Mouse (Mus musculus): ENCODE data around the gene Itpr2.

The Itpr2 gene

DNA sequence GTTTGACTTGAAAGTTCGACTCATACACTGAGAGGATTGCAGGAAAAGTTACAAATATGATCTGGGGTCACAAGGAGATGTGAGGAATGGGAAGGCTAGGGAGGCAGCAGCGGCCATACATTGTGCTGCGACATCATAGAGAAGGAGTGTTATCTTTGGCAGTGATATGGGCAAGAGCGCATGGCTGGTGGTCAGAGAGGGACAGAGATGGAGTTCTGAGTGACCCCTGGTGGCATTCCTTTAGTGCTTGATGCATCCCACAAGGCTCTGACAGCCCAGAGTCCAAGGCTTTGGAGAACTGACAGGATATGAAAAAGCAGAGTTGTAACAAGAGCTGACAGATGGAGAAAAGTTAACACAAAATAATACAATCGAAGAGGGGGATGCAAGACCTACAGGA is 334.8 kb downstream of the Itpr2 start:
- no peak for DNase-seq (ENCODE audit: low spot score in 2 of 2)

DNA sequence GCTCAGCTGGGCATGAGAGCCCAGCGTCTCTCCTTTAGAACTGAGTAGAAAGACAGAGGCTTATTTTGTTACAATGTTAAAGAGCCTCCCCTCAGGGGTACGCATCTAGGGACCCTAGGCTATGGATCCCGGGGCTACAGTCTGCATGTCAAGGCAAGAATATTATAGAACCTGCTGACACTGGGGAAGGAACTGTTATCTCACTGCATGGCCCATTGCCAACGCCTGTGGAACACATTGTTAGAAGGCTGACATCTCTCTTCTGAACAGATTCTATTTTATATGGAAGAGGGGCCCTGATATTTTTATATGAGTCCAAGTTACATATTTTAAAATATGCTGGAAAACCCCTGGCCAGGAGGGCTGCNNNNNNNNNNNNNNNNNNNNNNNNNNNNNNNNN is 342.4 kb downstream of the Itpr2 start:
- no peak for DNase-seq (ENCODE audit: low spot score in 2 of 2)

DNA sequence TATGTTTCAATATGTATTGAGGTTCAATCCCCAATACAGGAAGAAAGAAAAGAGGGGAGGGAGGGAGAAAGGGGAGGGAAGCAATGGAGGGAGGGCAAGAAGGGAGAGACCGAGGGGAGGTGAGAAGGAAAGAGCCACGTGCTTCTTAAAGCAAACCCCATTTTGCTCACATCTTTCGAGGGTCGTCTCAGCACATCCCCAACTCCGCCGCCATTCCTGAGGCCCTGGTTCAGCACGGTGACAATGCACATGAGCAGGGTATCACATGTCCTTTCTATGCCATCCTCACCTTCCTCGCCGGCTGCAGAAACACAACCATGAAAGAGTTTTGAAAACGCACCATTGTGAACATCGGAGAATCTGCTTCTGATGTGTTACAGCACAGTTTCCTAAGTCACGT is 343.3 kb downstream of the Itpr2 start:
- DNase-seq (ENCODE audit: low spot score in 2 of 2) = no peak

DNA sequence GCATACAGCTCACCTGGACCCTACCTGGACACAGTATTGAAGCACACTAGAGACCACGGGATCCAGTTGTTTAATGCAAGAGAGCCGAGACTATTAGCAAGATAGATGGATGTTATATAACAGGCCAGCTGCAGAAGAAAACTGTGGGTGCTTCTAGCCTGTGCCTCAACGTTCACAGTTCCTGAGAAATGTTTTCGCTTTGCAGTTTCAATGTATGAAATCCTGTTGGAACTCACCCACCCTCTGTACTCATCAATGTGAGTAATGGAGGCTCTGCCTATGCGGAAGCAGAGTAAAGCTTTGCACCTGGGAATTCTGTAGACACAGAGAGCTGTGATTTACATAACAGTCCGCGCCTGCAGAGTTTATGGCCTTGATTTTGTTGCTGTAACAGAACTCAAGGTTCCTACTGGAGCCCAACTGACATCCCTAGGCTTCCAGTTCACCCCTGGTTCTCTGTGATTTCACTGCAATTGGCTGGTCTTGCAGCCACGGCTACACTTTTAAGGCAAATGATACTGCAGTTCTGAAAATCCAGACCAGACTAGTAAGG is 344.0 kb downstream of the Itpr2 start:
- DNase-seq (ENCODE audit: low spot score in 2 of 2) = no peak

DNA sequence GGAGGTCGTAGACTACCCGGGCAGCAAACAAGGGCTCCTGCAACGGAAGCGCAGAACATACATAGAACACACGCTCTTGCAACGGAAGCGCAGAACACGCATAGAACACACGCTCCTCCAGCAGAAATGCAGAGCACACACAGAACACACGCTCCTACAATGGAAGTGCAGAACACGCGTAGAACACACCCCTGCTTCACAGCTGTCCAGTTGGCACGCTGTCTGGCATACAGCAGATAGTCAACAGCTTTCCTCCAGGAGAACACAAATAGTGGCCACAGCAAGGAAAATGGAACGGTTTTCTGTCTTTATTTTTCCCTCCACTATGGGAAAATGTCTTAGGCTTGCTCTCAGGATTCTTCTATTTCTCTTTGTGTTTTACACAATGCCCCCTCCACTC is 344.9 kb downstream of the Itpr2 start:
- no peak for DNase-seq (ENCODE audit: low spot score in 2 of 2)

DNA sequence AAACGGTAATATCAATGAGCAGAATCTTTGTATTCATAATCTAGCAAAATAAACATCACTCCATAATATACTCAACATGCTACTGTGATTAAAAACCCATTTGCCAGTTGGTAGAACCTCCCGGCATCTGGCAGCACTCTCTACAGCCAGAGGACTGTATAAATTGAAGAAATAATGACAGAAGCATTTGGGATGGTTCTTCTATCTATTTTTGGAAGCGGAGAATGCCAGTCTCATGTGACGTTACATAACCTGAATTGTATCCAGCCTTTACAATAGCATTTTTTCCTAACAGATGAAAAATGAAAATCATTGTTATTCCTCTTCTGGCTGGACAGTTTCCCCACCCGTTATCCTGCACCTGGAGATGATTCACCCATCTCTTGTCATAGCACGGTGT is 345.5 kb downstream of the Itpr2 start:
- no peak for DNase-seq (ENCODE audit: low spot score in 2 of 2)

DNA sequence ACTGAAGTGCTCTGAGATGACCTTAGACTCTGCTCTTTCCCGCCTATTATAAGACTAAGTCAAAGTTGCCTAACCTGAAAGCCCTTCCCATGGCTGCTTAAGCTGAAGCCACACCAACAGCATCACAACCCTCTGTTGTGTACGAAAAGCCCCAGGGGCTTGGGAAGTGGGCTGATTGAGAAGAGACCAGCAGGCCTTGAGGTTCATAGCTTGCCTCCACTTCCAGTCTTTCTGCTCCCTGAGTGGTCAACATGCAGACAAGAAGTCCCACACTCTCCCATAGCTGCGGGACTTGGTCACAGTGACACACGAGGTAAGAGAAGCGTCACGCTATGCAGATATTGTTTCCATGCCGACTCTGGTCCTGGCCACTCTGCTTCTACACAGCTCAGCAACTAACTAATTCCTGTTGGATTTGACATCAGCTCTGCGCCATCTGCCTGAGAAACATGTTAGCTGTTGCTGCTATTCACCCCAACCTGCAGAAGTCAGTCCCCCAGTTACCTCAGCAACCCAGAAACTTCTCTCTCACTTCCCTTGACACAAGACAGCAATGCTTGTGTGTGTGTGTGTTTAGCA is 346.8 kb downstream of the Itpr2 start:
- DNase-seq (ENCODE audit: low spot score in 2 of 2) = no peak

DNA sequence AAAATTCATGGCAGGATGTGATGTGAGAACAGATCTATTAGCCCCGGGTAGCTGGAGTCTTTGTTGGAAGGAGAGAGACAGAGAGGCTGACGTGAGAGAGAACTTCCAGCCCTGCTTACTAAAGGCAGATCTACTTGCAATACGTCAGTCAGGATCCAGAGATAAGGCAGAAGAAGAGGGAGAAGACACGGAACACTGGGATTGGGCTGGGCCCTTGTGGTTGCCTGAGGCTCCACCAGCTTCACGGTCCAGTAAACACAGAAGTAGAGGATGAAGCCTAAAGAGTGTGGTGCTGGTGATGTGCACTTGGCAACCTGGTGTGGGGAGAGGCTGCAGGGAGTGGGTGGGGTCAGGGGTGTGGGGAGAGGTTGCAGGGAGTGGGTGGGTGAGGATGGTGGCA is 349.2 kb downstream of the Itpr2 start:
- DNase-seq (ENCODE audit: low spot score in 2 of 2) = no peak

DNA sequence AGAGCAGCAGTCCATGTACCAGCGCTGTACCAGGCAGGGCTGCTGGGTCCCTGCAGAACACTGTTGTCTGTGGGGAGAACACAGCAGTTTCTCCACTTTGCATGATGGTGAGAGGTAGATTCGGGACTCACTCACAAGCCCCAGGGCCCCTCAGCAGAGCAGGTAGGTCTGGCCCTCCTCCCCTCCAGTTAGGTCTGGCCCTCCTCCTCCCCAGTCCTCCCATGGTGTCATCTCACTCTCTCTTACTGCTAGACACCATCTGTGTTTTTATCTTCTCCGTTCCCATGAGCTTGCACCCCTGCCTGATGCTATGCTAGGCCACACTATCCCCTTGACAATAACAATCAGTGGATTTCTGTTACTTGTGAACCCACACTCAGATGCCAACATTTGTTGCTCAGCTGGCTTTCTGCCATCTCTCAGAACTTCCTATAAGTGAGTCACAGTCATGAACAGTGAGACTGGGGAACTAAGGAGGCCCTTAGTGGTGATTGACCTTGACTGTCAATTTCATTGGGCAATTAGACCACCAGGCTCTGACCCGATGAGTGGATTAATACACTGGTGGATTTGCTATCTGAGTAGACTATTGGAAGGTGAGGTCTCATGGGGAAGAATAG is 360.9 kb downstream of the Itpr2 start:
- DNase-seq (ENCODE audit: low spot score in 2 of 2) = no peak

DNA sequence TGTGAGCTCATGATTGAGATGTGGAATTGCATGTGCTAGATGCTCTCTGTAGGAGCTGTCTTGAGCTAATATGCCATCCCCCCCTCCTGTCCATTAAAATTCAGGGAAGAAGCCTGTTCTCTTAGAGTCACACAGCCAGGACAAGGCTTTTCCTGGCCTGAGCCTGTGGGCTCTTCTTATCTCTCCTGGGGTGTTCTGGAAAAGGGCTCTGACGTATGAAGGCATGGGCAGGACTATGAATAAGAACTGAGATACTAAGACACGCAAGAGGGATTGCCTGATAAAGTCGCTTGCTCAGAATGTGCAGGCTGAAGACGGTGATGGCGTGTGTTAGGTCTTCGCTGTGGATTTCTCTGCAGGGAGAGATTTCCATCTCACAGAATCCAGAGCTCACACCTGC is 361.9 kb downstream of the Itpr2 start:
- no peak for DNase-seq (ENCODE audit: low spot score in 2 of 2)

DNA sequence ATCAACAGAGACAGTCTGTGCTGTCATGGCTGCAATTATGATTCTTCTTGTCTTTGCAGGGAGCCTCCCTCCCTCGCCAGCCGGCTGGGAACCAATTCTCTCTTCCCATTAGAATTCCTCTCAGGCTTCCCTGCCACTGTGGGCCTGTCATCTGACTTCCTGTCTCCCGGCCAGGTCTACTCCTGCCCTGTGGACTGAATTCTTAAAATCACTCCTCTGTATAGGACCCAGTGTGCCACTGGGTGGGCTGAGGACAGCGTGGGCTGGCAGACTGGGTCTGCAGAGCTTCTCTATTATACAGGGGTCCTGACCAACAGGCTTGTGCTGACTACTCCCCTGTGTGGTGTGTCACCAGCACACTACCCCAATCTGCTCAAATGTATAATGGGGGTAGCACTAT is 365.4 kb downstream of the Itpr2 start:
- DNase-seq (ENCODE audit: low spot score in 2 of 2) = no peak

DNA sequence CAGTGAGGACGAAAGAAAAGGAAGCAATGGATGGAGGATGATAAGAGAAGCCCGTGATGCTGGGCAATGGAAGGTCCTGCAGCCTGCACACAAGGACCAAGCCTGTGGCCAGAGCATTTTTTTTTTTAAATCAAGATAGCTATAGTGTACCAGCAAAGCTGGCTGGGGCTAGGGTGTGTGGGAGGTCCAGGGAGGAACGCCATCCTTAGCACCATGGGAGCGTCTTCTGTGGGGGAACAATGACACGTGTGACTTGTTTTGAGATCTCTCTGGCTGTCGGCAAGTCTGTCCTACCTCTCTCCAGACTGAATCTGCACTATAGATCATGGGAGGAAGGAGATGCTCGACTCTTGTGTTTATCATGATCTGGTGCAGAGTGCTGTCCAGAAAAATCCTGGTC is 365.8 kb downstream of the Itpr2 start:
- no peak for DNase-seq (ENCODE audit: low spot score in 2 of 2)

DNA sequence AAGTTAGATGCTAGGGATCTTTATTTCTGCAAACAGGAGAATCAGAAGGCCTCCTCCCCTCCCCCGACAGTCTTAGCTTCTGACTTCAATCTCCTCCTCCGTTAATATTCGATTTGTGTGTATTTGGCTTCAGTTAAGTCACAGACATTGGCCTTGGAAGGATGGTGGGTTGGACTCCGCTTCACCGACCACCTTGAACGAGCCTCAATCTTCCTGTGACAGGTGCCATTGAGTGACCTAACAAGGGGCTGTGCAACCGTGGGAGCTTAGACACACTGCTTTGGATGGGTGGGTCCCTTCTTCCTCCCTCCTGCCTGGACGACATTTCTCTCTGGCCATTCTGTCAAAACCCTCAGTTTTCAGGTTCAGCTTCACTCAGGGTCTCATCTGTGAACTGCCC is 366.7 kb downstream of the Itpr2 start:
- DNase-seq (ENCODE audit: low spot score in 2 of 2) = no peak

DNA sequence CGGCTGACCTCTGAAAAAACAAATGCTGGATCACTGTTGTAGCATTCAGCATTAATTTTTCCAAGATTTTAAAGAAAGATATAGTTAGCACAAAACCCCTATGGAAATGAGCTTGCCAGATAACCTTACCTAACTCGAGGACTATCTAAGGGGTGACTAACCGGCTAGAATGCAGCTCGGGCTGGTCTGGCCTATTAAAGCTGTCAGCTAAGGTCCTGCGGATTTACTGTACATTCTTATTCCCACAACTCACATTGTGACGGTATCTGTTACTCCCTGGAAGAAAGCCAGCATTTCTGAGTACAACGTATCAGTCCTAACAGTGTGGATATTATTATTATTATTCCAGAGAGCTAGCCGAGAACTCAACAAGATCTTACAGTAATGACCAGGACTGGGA is 368.1 kb downstream of the Itpr2 start:
- no peak for DNase-seq (ENCODE audit: low spot score in 2 of 2)

DNA sequence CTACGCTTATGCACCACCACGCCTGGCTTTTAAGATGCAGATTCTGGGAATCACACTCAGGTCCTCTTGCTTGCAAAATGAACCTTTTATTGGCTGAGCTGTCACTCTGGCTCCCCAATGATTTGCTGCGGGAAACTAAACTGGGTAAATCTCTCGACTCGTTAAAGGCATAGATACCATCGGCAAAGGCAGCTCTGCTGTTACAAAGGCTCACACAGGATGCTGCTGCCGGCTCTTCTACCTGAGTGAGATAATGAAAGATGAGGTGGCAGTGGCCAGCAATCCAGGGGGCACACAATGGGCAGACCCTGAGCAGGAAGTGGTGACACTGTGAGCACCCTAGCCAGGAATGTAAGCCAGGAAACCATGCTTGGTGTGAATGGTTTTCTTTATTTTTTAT is 373.0 kb downstream of the Itpr2 start:
- DNase-seq (ENCODE audit: low spot score in 2 of 2) = no peak

DNA sequence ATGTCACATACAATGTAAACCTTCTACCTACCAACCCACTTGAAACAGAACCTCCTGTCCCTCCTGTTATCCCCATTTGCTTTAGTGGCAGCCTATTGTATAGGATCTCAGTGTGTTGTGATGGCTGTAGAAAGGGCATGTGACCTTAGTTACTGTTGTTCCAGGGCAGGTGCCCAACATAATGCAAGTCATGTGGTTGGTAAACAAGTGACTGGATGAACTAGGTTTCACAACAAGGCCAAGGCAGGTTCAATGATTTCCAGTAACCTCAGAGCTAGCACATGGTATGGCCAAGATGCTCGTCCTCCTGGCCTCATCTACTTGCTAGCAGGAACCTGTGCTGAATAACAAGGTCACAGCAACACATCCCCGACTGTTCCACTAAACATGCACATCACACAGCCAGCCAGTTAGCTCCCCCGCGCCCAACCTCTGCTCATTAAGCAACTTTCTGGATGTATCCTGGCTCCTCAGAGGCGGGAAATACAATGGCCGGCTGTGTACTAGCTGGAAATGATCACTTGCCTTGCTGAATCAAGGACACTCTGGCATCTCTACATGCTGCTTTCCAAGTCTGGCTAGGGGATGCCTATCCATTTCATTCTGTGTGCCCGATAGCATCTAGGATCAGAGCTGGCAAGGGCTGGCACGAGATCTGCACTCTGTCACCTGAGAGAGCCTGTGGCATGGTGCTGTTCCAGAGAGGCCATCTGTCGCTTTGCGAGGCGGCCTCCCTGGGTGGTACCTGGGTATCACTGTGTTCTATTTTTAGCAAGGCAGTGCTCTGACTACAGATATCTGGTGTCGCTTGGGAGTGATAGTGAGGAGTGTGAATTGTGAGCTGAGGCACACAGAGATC is 375.0 kb downstream of the Itpr2 start:
- no peak for DNase-seq (ENCODE audit: low spot score in 2 of 2)

DNA sequence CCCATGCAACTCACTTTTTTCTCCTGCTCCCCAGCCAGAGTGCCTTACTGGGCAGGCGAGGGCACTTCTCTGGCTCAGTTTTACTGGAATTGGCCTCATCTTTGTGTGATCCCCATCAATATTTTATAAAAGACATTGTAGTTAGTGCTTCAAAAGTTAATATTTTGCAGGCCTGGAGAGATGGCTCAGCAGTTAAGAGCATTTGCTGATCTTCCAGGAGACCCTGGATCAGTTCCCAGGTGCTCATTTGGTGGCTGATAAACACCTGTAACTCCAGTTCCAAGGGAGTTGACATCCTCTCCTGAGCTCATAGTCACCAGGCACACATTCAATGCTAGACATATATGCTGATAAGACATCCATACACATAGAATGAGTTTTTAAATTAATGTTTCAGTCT is 376.4 kb downstream of the Itpr2 start:
- no peak for DNase-seq (ENCODE audit: low spot score in 2 of 2)

DNA sequence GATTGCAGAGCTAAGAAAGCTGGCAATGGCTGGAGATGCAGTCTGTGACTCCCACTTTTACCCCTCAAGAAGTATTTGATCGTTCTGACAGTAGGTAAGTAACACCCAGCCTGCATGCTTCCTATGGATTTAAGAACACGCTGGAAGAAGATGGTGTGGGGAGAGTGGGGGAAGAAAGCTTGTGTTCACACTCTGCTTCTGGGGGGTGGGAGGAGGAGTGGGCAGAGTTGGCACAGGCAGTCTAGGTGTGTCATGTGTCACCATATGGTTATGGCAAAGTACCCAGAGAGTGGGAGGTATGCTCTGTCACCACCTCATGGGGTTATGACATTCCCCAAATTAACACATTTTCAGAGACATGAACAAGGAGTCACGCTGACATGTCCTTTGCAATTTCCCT is 377.5 kb downstream of the Itpr2 start:
- no peak for DNase-seq (ENCODE audit: low spot score in 2 of 2)

DNA sequence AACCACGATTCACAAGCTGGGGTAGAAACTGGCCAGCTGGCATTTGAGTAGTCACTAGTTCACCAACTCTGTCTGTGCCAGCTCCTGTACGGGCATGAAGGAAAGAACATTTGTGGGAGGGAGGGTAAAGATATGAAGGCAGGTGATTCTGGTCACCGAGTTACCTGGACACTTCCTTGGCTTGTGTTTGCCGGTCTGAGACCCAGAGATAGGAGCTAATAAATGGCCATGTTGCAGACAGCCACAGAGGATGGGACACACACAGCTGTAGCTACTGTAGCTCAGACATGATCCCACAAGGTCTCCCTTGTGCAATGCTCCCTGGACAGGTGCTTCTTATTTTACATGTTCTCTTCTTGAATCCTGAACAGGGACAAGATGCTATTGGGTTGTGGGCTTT is 378.4 kb downstream of the Itpr2 start:
- no peak for DNase-seq (ENCODE audit: low spot score in 2 of 2)

DNA sequence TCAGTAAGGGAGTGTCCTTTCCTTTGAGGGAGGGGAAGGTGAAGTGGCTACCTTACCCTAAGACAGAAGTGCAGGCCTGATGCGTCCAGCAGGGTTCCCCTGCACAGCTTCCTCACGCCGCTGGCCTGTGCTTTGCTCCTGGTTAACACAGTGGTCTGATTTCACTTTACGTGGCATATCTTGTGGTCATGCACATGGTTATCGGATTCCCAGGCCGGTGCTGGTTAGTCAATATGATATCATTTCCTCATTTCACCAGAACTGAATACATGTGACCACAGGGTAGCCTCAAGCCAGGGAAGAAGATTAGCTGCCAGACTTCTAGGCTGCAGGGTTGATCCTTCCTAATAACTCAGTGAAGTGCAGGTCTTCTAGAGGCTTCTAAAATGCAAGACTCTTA is 381.9 kb downstream of the Itpr2 start:
- no peak for DNase-seq (ENCODE audit: low spot score in 2 of 2)

DNA sequence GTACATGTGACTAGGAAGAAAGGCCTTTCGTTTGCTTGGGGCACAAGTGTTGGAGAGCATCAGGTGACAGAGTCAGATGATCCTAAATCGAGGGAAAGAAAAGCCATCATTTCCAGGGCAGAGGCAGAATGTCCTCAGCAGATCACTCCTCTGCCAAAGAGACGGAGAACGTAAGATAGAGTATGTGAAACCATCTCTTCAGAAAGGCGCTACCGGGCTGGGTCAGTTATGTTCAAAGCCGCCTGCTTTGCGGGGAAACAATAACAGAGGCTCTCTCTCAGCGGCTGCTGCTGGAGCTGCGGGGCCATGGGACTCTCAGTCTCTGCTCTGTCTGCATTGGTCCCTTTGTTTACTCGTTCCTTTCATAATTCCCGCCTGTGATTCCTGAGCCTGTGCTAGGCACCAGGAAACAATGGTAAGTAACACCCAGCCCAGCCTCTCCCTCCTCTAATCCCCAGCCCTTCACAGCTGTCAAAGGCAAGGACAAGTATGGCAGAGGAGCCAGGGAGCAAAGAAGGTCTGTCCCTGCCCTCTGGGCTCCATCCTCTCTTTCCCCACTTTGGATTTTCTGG is 387.2 kb downstream of the Itpr2 start:
- DNase-seq (ENCODE audit: low spot score in 2 of 2) = no peak

DNA sequence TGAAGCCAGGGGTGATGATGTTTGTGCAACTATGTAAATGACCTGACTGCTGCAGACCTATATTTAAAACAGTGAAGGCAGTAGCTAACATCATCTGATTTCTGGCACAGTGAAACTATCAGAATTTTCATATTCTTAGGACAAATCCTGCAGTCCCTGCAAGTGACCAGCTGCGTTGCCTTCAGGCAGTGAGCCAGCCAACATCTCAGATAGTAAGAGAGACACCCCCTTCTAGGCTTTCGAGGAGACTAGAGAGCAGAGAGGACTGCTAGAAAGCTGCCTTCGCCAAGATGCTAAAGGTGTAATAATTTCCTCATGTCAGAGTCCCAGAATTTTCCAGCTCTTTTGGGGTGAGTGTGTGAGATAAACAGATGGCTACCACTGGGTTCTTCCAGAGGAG is 388.0 kb downstream of the Itpr2 start:
- no peak for DNase-seq (ENCODE audit: low spot score in 2 of 2)

DNA sequence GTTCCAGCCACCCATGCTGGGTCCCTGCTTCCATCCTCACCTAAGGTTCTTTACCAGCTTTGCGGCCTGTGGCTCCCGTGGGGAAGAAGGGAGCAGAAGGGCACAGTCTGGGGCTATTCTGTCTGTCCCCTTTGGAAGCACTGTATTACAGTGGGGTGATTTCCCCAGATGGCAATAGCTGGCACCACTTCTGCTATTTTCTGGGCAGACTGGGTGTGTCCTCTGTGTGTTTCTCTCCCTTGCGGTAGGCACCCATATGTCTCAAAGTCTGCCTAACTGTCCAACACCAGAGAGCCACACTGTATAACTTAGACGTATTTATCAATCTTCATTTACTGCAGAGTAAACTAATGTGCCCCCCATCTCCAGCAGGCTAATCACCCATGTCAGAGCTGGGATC is 388.9 kb downstream of the Itpr2 start:
- DNase-seq (ENCODE audit: low spot score in 2 of 2) = peak; percentile 69 to 71
